Mouse (Mus musculus) heart, adult 11 months (tissue): ENCODE measurements around the gene Pga5.
A peak's percentile ranks its signal among the peaks of the same experiment; 100 is the strongest.

Source experiments
- DNase-seq: peaks from one replicate; pipeline ENCODE4 v3.0.0; 2022

The Pga5 gene

GRCm38 (mm10) chr19:10702125-10702524 lies 24.3 kb upstream of the Pga5 start:
- no peak for DNase-seq

DNA sequence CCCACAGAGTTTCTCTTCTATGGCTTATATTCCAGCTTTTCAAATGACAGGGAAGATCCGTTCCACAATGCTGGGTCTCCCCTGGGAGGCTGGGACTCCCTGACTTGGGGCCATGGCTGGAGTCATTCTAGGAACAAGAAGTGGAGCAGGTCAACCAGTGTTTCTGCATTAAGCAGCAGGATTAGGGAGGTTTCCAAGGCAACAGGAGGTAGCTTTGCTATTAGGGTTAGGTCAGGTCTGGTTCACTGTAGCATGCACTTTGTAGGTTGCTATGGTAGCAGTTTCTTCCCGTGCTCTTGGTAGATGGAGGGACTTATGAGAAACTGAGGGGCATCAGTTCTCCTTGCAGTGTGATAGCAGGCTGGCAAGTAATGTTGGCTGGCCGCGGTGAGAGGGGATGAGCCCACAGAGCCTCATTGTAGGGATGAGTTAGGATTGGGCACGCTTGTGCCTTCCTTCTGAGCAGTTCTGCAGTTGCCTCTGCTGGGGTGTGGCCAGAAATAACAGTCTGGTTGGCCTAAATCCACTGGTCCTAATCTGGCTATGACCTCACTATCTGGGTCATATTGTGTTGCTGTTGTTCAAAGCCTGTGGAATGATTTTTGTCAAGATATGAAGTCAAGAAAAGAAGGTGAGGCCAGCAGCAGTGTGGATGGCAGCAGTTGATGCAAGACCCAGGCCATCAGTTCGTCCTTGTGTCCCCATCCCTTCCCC lies 23.3 kb upstream of the Pga5 start:
- peak; percentile 90 for DNase-seq

GRCm38 (mm10) chr19:10699851-10700250 lies 22.0 kb upstream of the Pga5 start:
- DNase-seq = no peak

GRCm38 (mm10) chr19:10698131-10698991 lies 20.5 kb upstream of the Pga5 start:
- peak; percentile 84 for DNase-seq

- no peak for DNase-seq
Measured at GRCm38 (mm10) chr19:10695801-10696200, 17.9 kb upstream of the Pga5 start.

- peak; percentile 93 for DNase-seq
Measured at GRCm38 (mm10) chr19:10693926-10694682, 16.2 kb upstream of the Pga5 start.

GRCm38 (mm10) chr19:10692361-10692760 lies 14.5 kb upstream of the Pga5 start:
- no peak for DNase-seq

- DNase-seq = no peak
Measured at GRCm38 (mm10) chr19:10691660-10692059, 13.8 kb upstream of the Pga5 start.

- peak; percentile 90 for DNase-seq
Measured at GRCm38 (mm10) chr19:10691121-10691520, 13.2 kb upstream of the Pga5 start.

DNA sequence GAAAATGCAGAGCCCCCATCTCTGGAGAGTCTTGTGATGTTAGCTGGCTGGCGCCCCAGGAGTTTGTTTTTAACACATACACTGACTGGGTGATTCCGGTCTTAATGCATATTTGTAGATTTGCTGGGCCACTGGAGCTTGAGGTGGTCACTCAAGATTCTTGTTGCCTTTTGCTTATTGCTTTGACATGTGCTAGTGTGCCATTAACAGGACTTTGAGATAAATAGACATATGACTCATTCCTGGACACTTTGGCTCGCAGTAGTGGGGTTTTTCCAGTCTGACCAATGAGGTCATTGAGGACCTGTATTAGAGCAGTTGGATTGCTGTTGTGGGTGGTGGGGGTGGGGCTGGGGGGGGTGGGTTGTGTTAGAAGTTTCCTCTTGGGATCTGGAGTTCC lies 12.5 kb upstream of the Pga5 start:
- peak; percentile 96 for DNase-seq

DNA sequence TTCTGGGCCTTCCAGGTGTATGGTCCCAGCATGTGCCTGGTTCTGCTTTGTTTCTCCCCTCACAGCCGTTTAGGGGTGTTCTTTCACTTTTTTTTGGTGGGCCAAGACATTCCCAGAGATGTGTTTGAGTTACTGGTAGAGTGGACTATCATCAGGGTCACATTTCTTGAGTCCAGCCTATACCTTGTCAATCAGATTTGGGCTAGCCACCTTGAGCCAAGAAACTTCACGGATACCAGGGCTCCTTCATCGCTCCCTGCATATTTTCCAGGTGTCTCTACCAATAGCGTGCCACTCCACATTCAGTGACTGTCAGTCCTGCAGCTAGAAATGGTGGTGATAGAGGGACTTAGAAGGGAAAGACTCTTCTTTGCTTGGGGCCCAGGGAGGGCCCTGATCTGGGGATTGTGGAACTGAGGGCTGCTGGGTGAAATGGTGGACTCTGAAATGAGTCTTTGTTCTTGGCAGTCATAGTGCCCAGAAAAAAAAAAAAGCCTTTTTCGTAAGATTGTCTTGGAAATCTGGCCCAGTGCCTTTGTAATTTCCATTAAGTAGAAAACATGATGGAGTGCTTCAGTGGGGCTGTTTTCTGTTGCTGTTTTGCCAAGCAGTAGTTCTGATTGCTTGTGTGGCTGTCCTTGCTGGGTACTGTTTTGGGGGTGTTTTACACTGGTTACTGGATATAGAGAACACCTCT lies 11.7 kb upstream of the Pga5 start:
- peak; percentile 92 for DNase-seq

GRCm38 (mm10) chr19:10688537-10689352 lies 10.9 kb upstream of the Pga5 start, which contains the start of gene Vps37c:
Gene Vps37c (plus strand): TSS chr19:10688735.
- DNase-seq = peak; percentile 99

DNA sequence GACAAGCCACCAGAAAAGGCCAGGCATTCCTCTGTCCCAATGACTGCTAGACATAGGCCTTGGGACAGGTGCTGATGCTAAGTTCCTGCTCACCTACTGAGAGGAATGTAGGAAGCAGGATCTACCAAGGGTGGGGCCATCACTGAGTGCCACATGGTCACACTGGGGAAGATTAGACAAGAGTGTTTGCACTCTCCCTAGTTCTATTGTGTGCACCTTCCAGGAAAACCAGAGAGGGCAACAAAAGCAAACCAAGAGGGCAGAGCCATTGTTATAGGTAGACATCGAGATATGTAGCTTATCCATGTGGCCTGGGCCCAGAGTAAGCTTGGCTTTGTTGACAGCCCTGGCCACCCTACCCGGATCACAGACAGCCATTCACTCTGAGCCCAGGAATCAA lies 7.9 kb upstream of the Pga5 start:
- DNase-seq = no peak

- no peak for DNase-seq
Measured at GRCm38 (mm10) chr19:10685081-10685480, 7.2 kb upstream of the Pga5 start.

GRCm38 (mm10) chr19:10681571-10681970 lies 3.7 kb upstream of the Pga5 start:
- DNase-seq = no peak

DNA sequence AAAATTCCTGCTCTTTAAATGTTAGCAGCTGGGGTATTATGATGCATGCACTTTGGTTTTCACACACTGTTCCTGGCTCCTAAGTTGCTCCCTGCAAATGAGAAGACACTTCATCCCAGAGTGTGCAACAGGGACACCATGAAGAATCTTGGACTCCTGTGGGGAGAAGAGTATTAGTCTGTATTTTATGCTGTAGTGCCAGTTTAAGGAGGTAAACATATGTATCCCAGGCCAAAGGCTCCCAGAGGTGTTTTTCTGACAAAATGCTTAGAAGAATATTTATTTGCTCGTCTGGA lies 849 bp upstream of the Pga5 start:
- DNase-seq = no peak

DNA sequence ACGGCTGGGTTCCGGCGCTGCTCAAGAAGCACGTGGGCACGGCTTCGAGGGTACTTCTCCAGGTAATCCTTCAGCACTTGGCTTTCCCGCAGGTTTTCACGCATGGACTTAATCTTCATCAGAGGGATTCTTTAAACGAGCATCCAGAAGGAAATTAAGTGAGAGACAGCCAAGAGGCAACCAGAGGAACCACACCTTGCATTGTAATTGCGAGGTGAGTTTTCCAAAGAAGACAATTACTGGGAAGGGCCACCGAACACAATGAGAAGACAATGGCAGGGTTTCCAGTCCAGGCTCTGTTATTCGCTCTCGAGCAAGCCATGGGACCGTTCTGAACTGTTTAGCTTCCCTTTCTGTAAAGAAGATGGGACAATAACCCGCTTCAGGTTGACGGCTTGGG lies 1.2 kb downstream of the Pga5 start:
- no peak for DNase-seq

DNA sequence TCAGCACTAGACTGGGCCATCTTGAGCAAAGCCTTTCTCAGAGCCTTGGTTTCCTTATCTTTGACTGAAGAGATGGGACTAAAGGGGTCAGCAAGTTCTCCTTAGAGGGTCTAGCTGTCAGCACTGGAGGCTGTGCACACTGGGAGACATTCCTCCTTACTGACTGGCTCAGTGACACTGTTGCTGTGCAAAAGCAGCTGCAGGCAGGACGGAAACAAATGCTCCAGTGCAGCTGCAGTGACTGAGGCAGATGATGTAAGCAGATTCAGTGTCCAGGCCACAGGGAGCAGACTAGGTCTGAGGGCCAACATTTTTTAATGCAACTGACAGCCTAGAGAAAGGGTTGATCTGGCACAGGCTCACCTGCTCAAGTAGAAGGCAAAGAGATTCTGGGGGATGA lies 4.6 kb downstream of the Pga5 start:
- no peak for DNase-seq

GRCm38 (mm10) chr19:10671854-10672417 lies 5.9 kb downstream of the Pga5 start:
- DNase-seq = no peak

DNA sequence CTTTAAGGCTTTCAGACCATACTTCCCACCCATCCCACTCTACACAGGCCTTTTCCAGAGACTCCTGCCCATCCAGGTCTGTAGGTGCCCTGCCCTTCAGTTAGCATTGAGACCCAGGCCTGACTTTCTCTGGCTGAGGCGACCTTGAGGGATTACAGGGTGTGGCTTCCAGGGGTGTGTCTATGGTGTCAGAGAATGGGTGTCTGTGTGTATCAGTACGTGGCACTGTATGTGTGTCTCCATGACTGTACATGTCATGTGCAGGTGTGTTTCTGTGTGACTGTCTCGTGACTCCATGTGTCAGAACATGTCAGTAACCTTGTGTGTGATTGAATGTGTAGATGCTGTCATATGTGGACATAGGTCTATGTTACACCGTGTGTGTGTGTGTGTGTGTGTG lies 6.6 kb downstream of the Pga5 start:
- no peak for DNase-seq

DNA sequence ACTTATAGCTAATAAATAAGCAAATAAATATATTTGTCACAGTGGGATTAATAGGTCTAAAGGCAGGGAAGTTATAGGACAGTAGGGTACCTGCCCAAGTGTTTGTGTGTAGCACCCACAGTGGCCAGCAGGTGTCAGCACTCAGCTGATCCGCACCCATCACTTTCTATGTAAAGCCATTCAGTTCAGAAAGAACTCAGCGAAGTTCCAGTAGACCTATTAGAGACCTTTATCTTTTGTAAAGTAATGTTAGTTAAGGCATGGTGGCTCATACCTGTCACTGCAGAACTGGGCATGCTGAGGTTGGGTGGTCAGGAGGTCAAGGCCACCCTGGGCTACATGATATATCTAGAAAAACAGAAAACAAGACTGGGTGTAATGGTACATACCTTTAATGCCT lies 12.4 kb downstream of the Pga5 start:
- no peak for DNase-seq

DNA sequence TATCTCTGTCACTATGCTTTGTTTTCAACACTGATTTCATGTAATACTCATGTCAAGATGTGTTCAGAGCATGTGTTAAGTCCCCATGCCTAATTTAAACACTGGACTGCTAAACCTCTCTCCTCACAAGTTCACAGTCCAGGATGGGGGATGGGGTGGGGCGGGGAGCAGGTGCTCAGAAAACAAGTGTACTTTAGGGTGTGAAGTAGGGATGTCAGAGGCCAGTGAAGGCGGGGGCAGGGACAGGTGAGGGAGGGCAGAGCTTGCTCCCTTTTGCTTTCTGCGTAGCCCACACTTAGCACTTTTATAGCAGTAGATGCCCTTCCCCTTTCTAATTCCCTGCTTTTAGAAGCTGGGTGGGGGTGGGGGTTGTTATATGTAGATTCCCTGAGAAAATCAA lies 12.8 kb downstream of the Pga5 start:
- DNase-seq = no peak
